Mouse (Mus musculus) limb, embryonic 14.5 days (tissue): ENCODE measurements around the gene Cacna1a. TPM values are rescaled to one million over a fixed set of nuclear protein-coding genes. Genes with fewer than 3 reads are reported as not detected.
A peak's percentile ranks its signal among the peaks of the same experiment; 100 is the strongest.

Experiments used
- ATAC-seq: fragments of 200-750 bp; cut with Nextera tagmentation; 2 replicates; pipeline ENCODE4 v1.8.0; 2017; ENCODE audit warnings: low read depth, moderate number of reproducible peaks, moderate TSS enrichment; ENCODE audit not compliant: low FRiP score
- DNase-seq: peaks from one replicate; pipeline ENCODE4 v3.0.0-alpha.2; 2015; ENCODE audit warnings: low spot score
- H3K27ac ChIP-seq: fragments of 300-500 bp; sonication (generic); replicated peaks from 2 replicates; pipeline ENCODE4 v1.5.1; 2014; ENCODE audit warnings: low read depth, mild to moderate bottlenecking, low read length, moderate library complexity, mixed read lengths
- H3K27me3 ChIP-seq: fragments of 300-500 bp; sonication (generic); 2 replicates; pipeline ENCODE4 v1.6.1; 2014; ENCODE audit warnings: low read length, mixed read lengths; ENCODE audit not compliant: control insufficient read depth, insufficient read depth
- H3K36me3 ChIP-seq: fragments of 300-500 bp; sonication (generic); 2 replicates; pipeline ENCODE4 v1.6.1; 2014; ENCODE audit warnings: mild to moderate bottlenecking, low read length, moderate library complexity, mixed read lengths; ENCODE audit not compliant: control insufficient read depth, insufficient read depth
- H3K4me1 ChIP-seq: fragments of 300-500 bp; sonication (generic); 2 replicates; pipeline ENCODE4 v1.6.1; 2014; ENCODE audit warnings: antibody characterized with exemption, low read length, mixed read lengths; ENCODE audit not compliant: control insufficient read depth, insufficient read depth
- H3K4me2 ChIP-seq: fragments of 300-500 bp; sonication (generic); replicated peaks from 2 replicates; pipeline ENCODE4 v1.6.1; 2014; ENCODE audit warnings: low read depth, mild to moderate bottlenecking, low read length, moderate library complexity; ENCODE audit not compliant: severe bottlenecking
- H3K4me3 ChIP-seq: fragments of 300-500 bp; sonication (generic); replicated peaks from 2 replicates; pipeline ENCODE4 v1.5.1; 2014; ENCODE audit warnings: low read length
- H3K9ac ChIP-seq: fragments of 300-500 bp; sonication (generic); 2 replicates; pipeline ENCODE4 v1.6.1; 2014; ENCODE audit warnings: mild to moderate bottlenecking, low read depth, low read length, moderate library complexity; ENCODE audit not compliant: severe bottlenecking
- H3K9me3 ChIP-seq: fragments of 300-500 bp; sonication (generic); 2 replicates; pipeline ENCODE4 v1.6.1; 2016; ENCODE audit warnings: low read length; ENCODE audit not compliant: control insufficient read depth
- POLR2A ChIP-seq: fragments of 200-500 bp; IDR thresholded peaks from 2 replicates; pipeline ENCODE4 v1.8.0; 2012; ENCODE audit warnings: inconsistent platforms, mild to moderate bottlenecking, moderate library complexity, borderline replicate concordance; ENCODE audit not compliant: insufficient read depth, insufficient read length; ENCODE audit errors: extremely low read depth
- WGBS: fragments of 180-500 bp; shearing (Covaris S2); extraction: QIAGEN DNeasy Blood & Tissue Kit; methylation state at CpG from one replicate; pipeline ENCODE4 v1.1.7; 2014; 5-methylcytosine and 5-hydroxymethylcytosine counted together
- polyA plus RNA-seq, 2 experiments: library from polyadenylated mRNA; depleted of rRNA in 1 of 2; stranded (reverse) in 1 of 2; unstranded in 1 of 2; fragments of >200 nt; fragmentation: Nextera tagmentation in 1 of 2; extraction: Ambion mirVana in 1 of 2; gene quantifications; 2 replicates each; pipeline versions ENCODE4 v1.2.1 to v1.2.3; 2012 to 2014

Cacna1a gene
- polyA plus RNA-seq, 2 experiments: 6.8 to 24.3 TPM

DNA sequence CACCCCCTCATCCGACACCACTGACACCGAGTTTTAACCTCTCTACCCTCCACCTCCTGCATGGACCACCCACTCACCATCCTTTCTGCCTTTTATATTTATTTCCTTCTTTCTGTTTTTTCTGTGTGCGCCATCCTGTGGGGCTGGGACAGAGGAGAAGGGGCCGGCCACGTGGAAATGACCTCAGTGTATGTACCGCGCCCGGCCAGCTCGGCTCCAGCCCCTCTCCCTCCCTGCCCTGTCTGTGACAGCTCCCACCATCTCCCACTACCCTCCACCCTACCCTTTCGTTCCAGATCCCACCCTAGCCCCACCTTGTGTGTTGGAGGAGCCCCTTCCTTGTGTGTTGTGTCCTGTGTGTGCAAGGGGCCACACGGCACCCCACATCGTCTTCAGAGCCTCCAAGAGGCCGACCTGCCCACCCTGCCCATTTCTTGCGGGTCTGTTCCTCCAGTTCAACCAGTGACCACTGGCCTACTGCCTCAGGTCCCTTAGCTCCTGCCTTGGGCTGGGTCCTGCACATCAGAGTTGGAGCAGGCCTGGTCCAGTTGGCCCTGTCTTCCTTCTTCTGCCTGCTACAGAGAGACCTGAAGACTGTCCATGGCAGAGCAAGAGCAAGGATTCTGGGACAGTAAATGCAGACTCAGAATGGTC, 247.3 kb downstream of the Cacna1a start:
- H3K27me3 ChIP-seq: no peaks in the 10 kb centered on the region
- H3K9ac ChIP-seq: peak overlapping the region; percentile 36; the same call in 1 of the 2 replicates
- peaks cover 27% of the 10 kb centered on the region for H3K4me1 ChIP-seq
- H3K27ac ChIP-seq: 0 out of 2 replicates have a peak overlapping the region, but pooled peaks have one; percentile 26
- ATAC-seq: no peak
- no peak overlapping the region for H3K4me3 ChIP-seq
- 62% methylated on average over 14 of the region's 14 CpGs for WGBS
- H3K36me3 ChIP-seq: no peaks in the 10 kb centered on the region
- H3K4me2 ChIP-seq: no peak overlapping the region
- TF ChIP-seq POLR2A: no peak
- H3K9me3 ChIP-seq: no peaks in the 10 kb centered on the region
- no peak for DNase-seq

DNA sequence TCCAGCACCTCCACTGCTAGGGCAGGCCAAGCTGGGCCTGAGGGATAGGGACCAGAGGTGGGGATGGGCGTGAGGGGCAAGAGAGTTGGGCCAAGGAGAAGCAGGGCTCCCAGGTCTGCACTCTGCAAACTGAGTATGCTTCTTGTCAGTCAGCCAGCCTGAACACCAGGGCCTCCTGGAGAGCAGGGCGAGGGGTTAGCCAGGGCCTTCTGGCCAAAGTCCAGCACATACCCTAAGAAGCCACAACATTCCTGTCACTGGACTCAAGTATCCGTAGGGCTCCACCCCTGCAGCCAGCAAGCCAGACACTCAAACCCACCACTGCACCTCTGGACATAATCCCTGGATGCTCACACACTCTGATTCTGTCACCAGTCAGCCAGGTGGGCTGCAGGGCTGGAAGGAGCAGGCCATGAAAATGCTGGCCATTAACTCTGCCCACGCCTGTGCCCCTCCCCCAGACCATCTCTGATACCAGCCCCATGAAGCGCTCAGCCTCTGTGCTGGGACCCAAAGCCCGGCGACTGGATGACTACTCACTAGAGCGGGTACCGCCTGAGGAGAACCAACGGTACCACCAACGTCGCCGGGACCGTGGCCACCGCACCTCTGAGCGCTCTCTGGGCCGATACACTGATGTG, 247.9 kb downstream of the Cacna1a start:
- no peaks in the 10 kb centered on the region for H3K9me3 ChIP-seq
- no peaks in the 10 kb centered on the region for H3K36me3 ChIP-seq
- DNase-seq (peak; percentile 39), ATAC-seq (no peak)
- WGBS: 79% methylated on average over 17 of the region's 17 CpGs
- H3K4me2 ChIP-seq: no peak overlapping the region
- H3K9ac ChIP-seq: no peak overlapping the region
- no peak overlapping the region for H3K4me3 ChIP-seq
- H3K27ac ChIP-seq: 0 out of 2 replicates have a peak overlapping the region, but pooled peaks have one; percentile 26
- no peaks in the 10 kb centered on the region for H3K27me3 ChIP-seq
- no peak for TF ChIP-seq POLR2A
- H3K4me1 ChIP-seq: peaks cover 27% of the 10 kb centered on the region

DNA sequence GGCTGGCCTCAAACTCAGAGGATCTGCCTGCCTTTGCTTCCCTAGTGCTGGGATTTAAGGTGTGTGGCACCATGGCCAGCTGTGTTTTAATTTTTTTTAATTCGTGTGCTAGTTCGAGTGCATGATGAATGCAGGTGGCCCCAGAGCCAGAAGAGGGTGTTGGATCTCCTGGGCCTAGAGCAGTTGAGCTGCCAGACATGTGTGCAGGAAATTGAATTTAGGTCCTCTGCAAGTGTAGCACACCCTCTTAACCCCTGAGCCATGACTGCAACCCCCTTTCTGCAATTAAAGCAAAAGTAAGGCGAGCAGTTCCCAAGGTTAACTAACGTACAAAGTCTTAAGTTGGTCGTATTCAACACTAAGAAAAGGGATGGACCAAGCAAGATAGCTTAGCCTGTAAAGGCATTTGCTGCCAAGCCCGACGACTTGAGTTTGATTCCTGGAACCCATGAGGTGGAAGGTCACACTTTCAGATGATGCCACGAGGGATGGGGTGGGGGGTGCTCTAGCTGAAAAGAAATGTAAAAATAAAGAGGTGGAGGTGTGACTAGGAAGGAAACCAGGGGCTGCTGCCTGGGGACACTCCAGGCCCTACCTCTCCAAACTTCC, 249.8 kb downstream of the Cacna1a start:
- DNase-seq (no peak), ATAC-seq (no peak)
- TF ChIP-seq POLR2A: no peak
- WGBS: 17% methylated on average over 8 of the region's 8 CpGs
- Histone ChIP-seq H3K4me3 (peak overlapping the region; percentile 53), H3K4me1 (peaks cover 27% of the 10 kb centered on the region), H3K36me3 (no peaks in the 10 kb centered on the region), H3K9me3 (no peaks in the 10 kb centered on the region), H3K27ac (peak overlapping the region; percentile 95), H3K9ac (peak overlapping the region; percentile 83), H3K27me3 (no peaks in the 10 kb centered on the region), H3K4me2 (peak overlapping the region; percentile 86)

DNA sequence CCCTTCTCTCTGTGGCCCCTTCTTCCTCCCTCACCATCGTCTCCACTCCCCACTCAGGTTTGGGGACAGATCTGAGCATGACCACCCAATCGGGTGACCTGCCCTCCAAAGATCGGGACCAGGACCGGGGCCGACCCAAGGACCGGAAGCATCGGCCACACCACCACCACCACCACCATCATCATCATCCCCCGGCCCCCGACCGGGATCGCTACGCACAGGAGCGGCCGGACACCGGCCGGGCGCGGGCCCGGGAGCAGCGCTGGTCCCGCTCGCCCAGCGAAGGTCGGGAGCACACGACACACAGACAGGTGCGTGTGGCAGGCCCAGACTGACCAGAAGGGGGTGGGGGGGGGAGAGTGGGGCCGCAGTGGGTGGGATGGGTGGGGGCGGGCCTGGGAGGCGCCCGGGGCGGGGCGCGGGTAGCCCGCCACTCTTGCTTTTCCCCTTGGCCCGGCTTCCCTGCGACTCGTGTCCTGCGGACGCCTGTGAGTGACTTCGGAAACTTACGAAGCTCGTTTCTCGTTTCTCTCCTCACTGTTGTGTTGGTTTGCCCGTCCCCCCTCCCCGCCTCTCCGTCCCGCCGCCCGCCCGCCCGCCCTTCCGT, 250.4 kb downstream of the Cacna1a start:
- H3K4me3 ChIP-seq: peak overlapping the region; percentile 53
- no peaks in the 10 kb centered on the region for H3K36me3 ChIP-seq
- H3K9me3 ChIP-seq: no peaks in the 10 kb centered on the region
- WGBS: 2% methylated on average over 39 of the region's 52 CpGs
- H3K9ac ChIP-seq: peak overlapping the region; percentile 83
- ATAC-seq (peak; percentile 41), DNase-seq (peak; percentile 63)
- H3K4me2 ChIP-seq: peak overlapping the region; percentile 86
- TF ChIP-seq POLR2A: no peak
- H3K27ac ChIP-seq: peak overlapping the region; percentile 95
- peaks cover 27% of the 10 kb centered on the region for H3K4me1 ChIP-seq
- no peaks in the 10 kb centered on the region for H3K27me3 ChIP-seq
